Mouse (Mus musculus): Measurements from ENCODE around the gene Lrrc8c.

- TF ChIP-seq CTCF (IDR thresholded peaks at IDR 0.05; ENCODE audit: borderline replicate concordance, insufficient read depth, low read depth, low read length), result no peak
- no peak for TF ChIP-seq POLR2A (IDR thresholded peaks at IDR 0.05; ENCODE audit: borderline replicate concordance, insufficient read depth, low read length)
These were observed 6.9 kb upstream of the Lrrc8c start for GRCm38 (mm10) chr5:105512297-105512696.
